Mouse (Mus musculus) brain, embryonic 14.5 days (tissue): Measurements from ENCODE around the gene Cd200r3. TPM values are rescaled to one million over a fixed set of nuclear protein-coding genes. Genes with fewer than 3 reads are reported as not detected.

ENCODE experiments used
- DNase-seq: peaks from one replicate; pipeline ENCODE4 v3.0.0-alpha.2; 2011; ENCODE audit warnings: low read depth
- CTCF ChIP-seq: fragments of 200-500 bp; IDR thresholded peaks from 2 replicates; pipeline ENCODE4 v1.5.1; 2012; ENCODE audit warnings: inconsistent platforms, mild to moderate bottlenecking, moderate library complexity, borderline replicate concordance; ENCODE audit not compliant: insufficient read depth, insufficient read length; ENCODE audit errors: extremely low read depth
- POLR2A ChIP-seq: fragments of 200-500 bp; IDR thresholded peaks from 2 replicates; pipeline ENCODE4 v1.6.1; 2012; ENCODE audit warnings: mild to moderate bottlenecking, inconsistent platforms, borderline replicate concordance; ENCODE audit not compliant: poor library complexity, insufficient read depth, insufficient read length, severe bottlenecking; ENCODE audit errors: extremely low read depth
- polyA plus RNA-seq: library from polyadenylated mRNA; depleted of rRNA; stranded (reverse); fragments of >200 nt; gene quantifications from 2 replicates; pipeline ENCODE4 v1.2.3, GENCODE M21; 2012; rRNA removed

Cd200r3 gene
- polyA plus RNA-seq, result 0.08 TPM in 1 of 2 replicates, not detected in the other

GRCm38 (mm10) chr16:44943468-44943867 is at the start of gene Cd200r3:
TSS of gene Cd200r3 (plus strand) at chr16:44943678.
- TF ChIP-seq POLR2A, result no peak
- no peak for DNase-seq

GRCm38 (mm10) chr16:44932016-44932415 is 11.5 kb upstream of the Cd200r3 start:
- no peak for TF ChIP-seq POLR2A
- TF ChIP-seq CTCF, result no peak
- DNase-seq, result no peak

GRCm38 (mm10) chr16:44951360-44952114 is 8.1 kb downstream of the Cd200r3 start:
- no peak for TF ChIP-seq CTCF
- no peak for TF ChIP-seq POLR2A
- no peak for DNase-seq

GRCm38 (mm10) chr16:44962296-44962695 is 18.8 kb downstream of the Cd200r3 start:
- no peak for DNase-seq
- no peak for TF ChIP-seq POLR2A
- no peak for TF ChIP-seq CTCF

GRCm38 (mm10) chr16:44962777-44963176 is 19.3 kb downstream of the Cd200r3 start:
- TF ChIP-seq CTCF (no peak), POLR2A (no peak)
- no peak for DNase-seq

- TF ChIP-seq CTCF (no peak), POLR2A (no peak)
Measured at GRCm38 (mm10) chr16:44964526-44965374, 21.3 kb downstream of the Cd200r3 start.

GRCm38 (mm10) chr16:44965428-44965827 is 21.9 kb downstream of the Cd200r3 start:
- no peak for DNase-seq
- TF ChIP-seq POLR2A, result no peak
- TF ChIP-seq CTCF, result no peak

More at GRCm38 (mm10) chr16:44964526-44965374, 21.3 kb downstream of the Cd200r3 start:
- no peak for DNase-seq

GRCm38 (mm10) chr16:44965890-44966289 is 22.4 kb downstream of the Cd200r3 start:
- DNase-seq, result no peak
- no peak for TF ChIP-seq POLR2A
- no peak for TF ChIP-seq CTCF

- TF ChIP-seq POLR2A, result no peak
- TF ChIP-seq CTCF, result no peak
Measured at GRCm38 (mm10) chr16:44966891-44967290, 23.4 kb downstream of the Cd200r3 start.

GRCm38 (mm10) chr16:44968113-44968512 is 24.6 kb downstream of the Cd200r3 start:
- TF ChIP-seq CTCF (no peak), POLR2A (no peak)
- no peak for DNase-seq

More at GRCm38 (mm10) chr16:44966891-44967290, 23.4 kb downstream of the Cd200r3 start:
- no peak for DNase-seq

GRCm38 (mm10) chr16:44970925-44971324 is 27.4 kb downstream of the Cd200r3 start:
- no peak for DNase-seq
- TF ChIP-seq POLR2A, result no peak
- no peak for TF ChIP-seq CTCF
